Mouse (Mus musculus): ENCODE measurements around the gene Ppfibp2.

Ppfibp2 gene

DNA sequence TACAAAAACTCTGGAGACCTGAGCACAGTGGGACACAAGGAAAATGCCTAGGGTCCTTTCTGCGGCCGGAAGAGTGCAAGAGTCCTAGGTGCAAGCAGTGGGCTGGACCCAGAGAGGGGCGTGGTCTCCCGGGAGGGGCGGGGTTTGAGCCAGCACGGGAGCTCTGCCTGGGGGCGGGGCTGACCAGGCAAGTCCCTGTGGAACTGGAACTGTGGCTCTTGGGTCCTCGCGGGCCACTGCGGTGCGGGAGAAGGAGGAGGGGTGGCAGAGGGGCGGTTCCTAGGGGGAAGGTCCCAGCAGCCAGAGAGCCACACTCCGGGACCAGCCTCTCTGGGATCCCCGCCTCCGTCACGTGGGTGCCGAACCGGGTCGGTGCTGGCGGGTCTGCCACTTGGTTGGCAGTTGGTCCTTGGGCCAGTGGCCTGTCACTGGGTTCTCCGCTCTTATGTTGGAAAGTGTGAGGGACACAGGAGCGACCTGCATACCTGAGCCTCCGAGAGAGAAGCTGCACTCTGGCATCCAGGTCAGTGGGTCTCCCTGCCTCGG lies at the start of gene Ppfibp2:
Gene Ppfibp2, plus strand, starts transcription at position 351 of the 546 bp plus-strand sequence.
- DNase-seq: peak; percentile 98 to 99

DNA sequence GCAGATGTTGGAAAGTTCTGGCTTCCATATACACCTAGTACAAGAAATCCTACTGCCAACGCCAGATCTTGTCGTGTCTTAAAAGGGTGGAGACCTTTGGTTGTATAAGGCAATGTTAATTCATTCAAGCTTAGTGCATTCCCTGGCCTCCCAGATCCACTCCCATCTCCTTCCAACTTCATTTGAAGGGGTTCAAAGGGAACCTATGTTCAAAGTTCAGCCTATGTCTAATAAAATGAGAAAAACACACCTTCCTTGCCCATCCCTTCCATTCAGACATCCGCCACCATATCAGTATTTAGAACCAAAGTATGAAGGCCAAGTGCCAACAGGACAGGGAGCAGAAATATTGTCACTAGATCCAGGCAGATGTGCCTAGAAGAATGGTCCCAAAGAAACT lies 47.1 kb upstream of the Ppfibp2 start:
- no peak for DNase-seq

DNA sequence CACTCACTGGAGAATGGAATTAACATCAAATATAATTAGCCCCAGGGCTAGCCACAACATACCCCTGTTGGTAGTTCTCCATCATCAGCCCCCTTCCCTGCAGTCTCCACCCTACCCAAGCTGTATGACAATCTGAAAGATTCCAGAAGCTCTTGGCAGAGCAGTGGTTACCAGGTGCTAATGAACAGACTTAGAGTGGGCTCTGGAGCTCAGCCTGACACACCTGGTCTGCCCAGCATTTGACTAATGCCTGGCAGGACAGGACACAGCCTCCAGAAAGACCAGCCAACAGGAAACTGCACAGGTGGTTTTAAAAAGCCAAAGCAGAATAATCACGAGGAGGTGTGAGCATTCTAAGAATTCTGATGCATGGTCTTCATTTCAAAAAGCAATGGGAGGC lies 41.5 kb upstream of the Ppfibp2 start:
- no peak for DNase-seq

DNA sequence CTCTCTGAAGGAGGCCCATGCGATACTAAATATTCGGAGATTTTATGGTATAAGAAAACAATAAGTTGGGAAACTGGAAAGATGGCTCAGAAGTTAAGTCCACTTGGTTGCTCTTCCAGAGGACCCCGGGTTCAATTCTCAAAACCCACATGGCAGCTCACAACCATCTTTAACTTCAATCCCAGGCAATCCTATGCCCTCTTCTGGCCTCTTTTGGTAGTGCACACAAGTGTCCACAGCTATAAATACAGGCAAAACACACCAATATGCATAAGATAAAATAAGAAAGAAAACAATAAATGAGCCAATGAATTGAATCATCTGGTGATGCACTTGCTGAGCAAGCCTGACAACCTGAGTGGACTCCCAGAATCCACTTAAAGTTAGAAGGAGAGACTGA lies 39.1 kb upstream of the Ppfibp2 start:
- DNase-seq: peak in 1 of 2 experiments; percentile 43

DNA sequence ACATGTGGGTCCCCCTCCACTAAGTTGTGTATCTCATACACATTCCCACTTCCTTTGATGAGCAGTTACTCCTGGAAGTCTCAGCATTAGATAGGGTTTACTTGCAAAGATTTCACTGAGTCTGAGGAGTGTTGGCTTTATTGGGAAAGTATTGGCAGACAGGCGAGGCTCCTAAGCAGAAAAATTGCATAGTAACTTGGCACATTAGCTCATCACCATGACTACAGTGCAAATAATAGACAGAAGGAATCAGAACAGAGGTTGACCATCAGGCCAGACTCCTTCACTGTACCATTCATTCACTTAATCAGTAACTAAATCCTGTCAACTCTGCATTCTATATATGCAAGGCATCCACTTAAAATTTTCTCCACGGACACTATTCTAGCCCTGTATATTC lies 34.3 kb upstream of the Ppfibp2 start:
- no peak for DNase-seq

DNA sequence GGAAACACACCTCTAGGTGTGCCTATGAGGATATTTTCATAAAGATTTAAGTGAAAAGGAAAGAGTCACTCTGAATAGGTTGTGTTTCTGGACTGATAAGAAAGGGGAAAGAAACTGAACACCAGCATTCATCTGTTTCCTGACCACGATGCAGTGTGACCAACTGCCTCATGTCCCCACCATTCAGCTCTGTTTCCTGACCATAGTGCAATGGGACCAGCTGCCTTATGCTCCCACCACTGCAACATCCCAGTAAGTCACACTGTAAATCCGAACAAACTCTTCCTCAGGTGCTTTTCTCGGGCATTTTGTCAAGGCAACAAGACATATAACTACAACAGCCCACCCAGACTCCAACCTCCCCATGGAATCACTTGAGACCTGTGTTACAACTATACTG lies 33.4 kb upstream of the Ppfibp2 start:
- DNase-seq: no peak

DNA sequence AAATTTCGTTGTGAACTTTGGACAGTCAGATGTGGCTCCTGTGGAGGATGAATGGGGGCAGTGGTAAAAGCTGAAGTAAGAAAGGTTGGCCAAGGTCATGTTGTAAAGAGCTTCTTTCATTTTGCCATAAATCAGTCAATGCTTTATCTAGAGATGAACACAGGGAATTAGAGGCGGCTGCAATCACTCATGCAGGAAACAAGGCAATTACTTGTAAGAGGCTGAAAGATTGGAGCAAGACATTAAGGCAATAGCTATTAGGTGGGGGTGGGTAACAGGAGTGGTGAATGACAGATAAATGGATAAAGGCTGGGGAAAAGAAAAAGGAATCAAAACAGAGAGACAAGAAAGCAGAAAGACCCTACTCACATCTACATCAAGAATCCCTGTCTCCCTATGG lies 31.3 kb upstream of the Ppfibp2 start:
- no peak for DNase-seq

DNA sequence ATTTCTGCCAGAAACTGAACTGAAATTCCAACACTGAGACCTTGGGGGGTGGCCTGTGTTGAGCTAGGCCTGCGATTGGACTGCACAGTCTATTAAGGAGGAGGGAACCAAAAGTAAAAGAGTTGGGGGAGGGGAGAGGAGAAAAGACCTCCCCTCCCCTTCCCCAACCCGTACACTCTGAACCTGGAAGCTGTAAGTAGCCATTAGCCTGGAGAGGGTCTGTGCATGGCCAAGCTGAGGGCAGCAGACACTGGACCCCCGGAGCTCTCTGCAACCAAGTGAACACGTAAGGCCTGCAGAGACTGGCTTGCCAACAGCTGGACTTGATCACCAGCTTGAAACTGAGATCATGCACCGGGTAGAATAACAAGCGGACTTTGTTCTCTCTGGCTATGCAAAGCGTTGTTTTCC lies 27.7 kb upstream of the Ppfibp2 start, which contains the start of gene Olfml1:
Gene Olfml1, plus strand, starts transcription at position 186 of the 411 bp plus-strand sequence.
- peak; percentile 60 to 65 for DNase-seq

DNA sequence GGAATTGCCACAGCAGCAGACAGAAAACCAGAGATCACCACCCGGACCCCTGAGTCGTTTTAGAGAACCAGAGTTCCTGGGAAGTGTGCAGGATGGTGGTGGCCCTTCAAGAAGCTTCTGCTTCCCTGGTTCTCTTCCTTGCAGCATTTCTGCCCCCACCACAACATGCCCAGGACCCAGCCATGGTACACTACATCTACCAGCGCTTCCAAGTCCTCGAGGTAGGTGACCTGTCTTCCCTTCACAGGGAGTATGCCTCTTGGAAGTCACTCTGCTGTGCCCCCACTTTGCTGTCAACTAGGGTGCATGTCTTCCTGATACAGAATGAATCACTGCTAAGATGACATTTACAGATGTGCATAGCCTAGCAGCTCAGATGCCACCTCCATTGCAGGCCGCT lies 27.3 kb upstream of the Ppfibp2 start:
- DNase-seq: no peak

DNA sequence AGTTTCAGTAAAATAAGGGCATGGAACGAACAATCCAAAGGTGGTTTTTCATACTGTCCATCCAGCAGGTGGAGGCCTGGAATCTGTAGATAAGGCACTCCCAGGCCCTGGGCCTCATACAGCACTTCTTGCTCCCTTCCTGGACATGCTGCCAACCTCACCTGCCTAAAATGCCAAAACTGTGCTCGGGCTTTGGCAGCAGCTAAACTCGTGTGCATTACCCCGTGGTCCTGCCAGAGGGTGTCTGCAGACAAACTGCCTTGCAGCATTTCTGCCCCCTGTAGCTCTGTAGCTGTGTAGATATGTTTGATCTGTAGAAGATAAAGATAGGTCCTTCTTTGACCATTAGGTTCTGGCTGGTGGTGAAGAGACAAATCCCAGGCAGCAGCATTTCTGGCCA lies 26.0 kb upstream of the Ppfibp2 start:
- DNase-seq: peak in 1 of 2 experiments; percentile 9

DNA sequence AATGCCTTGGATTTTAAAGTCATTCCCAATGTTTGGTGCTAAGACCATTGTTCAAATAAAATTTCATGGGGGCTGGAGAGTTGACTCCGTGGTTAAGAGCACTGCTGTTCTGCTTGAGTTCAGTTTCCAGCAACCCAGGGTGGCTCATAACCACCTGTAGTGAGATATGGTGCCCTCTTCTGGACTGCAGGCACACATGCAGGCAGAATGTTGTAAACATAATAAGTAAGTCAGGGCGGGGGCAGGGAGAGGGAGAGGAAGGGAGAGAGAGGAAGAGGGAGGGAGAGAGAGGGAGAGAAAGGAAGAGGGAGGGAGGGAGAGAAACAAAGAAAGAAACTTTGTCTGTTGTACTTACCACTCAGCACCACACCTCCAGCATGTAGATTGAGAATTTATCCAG lies 21.2 kb upstream of the Ppfibp2 start:
- peak in 1 of 2 experiments; percentile 9 for DNase-seq

DNA sequence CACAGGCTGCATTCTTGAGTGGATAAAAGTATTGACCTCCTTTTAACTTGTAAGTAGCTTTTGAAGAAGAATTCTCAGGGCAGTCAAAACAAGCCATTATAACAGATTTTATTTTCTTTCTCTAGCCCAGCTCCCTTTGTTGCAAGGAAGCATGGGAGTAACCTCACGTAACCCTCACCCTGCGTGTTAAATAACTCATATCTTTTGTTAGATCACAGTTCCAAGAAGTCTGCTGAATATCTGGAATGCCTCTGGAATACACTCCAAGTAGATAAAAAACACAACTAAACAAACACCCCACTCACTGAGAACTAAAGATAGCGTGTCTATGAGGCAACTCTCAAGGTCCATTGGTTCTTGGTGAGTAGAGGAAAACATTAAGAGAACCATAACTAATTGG lies 20.7 kb upstream of the Ppfibp2 start:
- DNase-seq: peak; percentile 8 to 32

DNA sequence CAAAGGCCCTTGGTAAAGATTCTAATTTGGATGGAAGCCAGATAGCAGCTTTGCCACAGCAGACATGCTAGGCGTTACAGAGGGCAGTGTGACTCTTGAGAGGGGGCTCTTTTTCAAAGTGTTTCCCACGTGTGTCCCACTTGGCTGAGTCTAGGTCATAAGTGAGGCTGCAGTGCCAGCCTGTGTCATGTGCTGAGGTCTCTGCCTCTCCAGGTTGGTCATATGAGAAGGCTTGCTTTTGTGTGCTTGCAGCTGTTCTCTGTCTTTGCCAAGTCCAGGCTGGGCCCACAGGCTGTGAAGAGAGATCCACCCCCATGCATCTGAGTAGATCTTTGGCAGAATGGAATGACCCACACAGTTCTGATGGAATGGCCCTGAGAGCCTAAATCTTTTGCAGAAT lies 2.4 kb upstream of the Ppfibp2 start:
- DNase-seq: no peak

DNA sequence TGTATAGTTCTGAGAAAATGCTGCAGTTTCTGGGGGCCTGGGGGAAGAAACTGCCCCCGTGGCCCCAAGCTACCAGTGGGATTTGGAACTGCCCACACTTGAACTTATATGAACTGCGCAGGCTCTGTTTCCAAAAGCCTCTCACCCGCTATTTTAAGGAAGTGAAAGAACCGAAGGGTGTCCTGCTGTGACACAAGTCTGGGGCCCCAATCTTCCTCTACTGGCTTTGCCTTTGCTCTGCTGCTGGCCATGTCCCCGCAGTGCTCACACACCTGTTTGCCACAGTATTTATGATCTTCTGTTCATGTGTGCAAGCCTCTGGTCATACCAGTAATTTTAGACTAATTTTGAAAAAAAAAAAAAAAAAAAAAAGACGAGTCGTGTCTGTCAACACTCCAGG lies 1.1 kb upstream of the Ppfibp2 start:
- DNase-seq: no peak

DNA sequence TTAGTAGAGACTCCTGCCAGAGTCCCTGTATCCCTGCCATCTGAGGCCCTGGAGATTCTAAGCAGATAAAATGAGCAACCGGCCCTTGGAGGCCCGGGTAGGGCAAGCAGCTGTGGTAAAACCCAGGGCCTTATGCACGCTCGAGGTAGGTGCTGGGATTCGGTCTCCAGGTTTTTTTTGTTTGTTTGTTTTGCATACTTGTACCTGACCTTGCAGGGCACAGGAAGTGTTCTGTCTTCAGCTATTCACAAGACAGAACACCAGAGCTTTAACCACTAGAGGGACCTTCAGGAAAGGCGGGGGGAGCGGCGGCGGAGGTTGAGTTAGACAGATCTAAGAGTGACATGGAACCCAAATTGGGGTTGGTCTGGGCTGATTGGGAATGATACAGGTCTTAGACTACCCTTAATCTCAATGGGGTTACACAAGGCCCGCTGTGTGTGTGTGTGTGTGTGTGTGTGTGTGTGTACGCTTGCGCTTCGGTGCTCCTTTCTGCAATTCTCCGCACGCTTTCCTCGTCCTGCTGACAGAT lies 616 bp upstream of the Ppfibp2 start:
- peak; percentile 68 to 71 for DNase-seq

DNA sequence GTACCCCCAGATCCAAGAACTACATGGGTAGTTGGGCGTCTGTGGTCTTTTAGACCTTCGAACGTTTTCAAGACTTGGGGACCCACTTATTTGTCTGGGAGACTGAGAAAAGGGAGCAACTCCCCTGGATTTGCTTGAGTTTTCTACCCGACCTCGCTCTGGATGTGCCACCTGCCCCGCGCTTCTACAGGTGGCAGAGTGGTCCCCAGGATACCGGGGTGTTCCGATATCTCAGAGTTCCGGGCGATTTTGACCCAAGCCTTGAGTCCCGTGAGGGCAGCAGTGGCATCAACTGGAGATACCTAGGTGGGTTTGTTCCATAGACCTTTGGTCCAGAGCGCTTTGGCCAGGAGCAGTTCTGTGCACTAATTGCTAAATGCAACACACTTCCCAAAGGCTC lies 419 bp downstream of the Ppfibp2 start:
- DNase-seq: peak in 1 of 2 experiments; percentile 30

DNA sequence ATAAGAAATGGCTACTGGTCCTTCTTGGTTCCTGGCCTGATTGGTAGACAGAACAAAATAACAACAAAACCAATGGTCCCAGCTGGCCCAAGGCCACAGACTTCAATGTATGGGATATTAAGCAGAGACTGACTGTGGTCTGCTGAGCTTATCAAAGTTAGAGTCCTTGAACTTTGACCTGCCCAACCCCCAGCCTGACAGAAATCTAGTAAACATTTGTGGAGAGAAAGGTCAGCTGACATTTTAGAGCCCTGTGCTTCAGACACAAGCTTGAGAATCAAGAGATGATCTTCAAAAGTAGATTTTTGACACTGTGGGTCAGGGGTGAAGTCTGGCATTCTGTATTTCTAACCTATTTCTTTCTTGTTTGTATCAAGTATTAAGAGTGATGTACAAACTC lies 1.7 kb downstream of the Ppfibp2 start:
- DNase-seq: peak; percentile 34 to 46

DNA sequence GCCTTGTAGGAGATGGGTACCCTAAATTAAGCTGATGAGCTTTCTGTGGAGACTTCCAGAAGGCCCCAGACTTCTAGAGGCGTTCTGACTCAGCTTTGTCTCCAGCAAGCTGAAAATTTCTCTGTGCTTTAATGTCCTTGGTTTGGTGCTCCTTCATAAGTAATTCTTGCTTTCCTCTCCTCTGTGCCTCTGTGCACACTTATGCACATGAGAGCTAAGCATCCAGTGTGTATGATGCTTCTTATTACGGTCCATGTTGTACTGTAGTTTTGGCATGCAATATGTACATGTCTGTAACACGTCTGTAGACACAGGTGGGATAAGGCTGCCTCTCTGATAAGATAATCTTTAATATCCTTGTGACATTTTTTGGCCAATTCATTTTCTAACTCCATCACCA lies 2.9 kb downstream of the Ppfibp2 start:
- no peak for DNase-seq

DNA sequence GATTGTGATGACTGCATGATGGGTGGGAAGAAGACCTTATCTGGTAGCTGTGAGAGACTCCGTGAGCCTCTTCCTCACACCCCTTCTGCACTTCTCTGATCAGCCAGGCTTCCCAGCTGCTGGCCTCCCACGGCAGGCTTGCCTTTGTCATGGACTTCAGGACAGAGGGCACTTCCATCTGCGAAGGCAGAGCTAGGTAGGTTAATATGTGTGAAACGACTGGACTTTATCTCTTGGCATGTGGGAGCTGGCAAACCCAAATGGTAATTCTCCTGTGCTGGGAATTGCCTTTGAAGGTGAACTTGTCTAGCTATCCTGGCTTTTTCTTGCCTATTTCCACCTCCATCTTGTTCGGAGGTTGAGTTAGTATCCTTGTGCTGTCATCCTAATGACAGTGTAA lies 5.6 kb downstream of the Ppfibp2 start:
- peak; percentile 68 to 74 for DNase-seq

DNA sequence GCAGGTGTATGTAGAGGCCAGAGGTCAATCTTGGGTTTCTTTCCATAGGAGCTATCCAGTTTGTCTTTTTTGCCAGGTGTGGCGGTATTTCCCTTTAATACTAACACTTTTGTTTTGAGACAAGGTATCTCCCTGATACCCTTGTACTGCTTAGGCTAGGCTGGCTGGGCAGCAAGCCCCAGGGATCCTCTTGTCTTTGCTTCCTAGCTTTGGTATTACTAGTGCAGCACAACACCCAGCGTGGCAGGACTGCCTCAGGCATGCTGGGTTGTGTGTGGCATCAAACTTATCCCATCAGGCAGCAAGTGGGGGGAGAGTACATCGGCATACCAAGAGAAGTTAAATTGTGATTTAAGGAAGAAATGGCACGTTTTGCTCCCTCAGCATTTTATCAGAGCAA lies 7.5 kb downstream of the Ppfibp2 start:
- peak in 1 of 2 experiments; percentile 30 for DNase-seq

DNA sequence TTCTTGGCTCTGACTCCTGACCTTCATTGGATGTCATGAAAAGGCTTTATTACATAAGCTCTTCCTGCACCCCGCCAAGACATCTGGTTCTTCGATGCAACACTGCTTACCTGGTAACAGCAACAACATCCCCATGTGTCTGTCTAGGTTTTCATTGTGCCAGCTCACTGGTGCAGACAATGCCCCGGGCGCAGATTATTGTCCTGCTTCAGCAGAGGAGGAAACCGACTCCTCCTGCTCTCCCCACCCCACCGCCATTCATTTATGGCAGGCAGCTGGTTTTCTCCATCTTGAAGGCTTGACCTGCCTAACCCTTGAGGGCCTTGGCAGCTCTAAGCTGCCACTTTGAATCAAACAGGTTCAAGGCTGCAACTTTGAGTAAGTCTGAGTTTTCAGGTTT lies 7.9 kb downstream of the Ppfibp2 start:
- peak in 1 of 2 experiments; percentile 28 for DNase-seq

DNA sequence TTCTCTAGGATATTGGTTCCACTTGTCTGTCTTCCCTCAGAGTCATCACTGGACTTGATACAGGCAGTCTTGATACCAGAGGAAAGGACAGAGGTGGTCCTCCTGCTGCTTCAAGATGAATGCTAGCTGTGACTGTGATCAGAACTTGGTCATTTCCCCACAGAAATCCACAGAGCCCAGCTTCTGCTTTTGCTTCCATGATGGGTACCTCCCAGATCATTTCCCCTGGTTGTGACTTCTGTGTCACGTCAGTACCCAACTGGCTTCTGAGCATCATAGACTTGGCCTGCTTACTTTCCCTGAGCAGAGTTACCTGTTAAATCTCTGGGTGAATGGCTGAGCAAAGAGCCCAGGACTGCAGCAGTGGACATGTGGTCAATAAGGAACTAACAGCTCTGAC lies 12.8 kb downstream of the Ppfibp2 start:
- no peak for DNase-seq

DNA sequence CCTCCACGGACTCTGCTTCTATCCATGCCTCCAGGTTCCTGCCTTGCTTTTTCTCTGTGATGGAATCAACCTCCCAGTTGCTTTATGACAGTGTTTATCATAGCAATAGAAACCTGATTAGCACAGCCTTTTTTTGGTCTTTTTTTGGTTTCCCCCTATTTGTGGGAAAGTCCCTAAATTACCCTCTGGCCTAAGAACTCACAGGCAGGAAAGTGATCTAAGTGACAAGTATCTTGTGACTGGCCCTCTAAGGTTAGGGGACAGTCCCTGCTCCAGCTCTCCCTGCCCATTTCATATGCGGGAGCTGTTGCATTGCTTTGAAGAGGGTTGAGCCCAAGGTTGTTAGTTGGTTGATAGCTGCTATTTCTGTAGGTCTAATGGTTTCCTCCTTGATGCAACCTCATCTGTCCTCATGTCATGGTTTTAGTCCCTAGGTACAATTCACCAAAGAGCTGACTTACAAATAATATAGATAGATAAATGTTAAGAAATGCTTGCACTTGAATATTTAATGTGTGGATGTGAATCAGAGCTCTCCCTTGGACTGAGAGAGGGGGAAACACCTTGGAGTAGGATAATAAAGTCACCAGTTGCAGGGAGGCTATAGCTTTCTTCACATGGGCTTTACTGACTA lies 14.7 kb downstream of the Ppfibp2 start:
- DNase-seq: no peak

DNA sequence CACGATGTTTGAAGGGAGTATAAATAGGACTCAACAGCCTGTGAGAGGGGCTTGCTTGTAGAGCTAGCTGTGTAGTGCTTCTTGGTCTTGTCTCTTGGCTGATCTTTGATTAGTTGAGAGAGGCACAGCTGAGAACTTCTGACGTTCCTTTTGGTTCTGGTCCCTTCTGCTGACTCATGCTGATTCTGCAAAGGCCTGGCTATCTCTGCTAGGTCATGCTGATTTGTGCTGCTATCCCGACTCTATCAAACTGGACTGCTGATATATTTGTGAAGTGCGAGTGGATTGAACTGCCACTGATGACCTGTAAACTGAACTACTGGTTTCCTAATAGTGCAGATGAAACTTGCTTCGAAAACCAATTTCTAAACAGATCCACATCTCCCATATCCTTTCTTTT lies 15.9 kb downstream of the Ppfibp2 start:
- DNase-seq: no peak

Measured in kidney, postnatal 36 days (tissue).